Mouse (Mus musculus) frontal cortex, adult 2 months (tissue): ENCODE data around the gene Gm15013. TPM values are rescaled to one million over a fixed set of nuclear protein-coding genes. Genes with fewer than 3 reads are reported as not detected.
"Not testable (repeated sequence)": the region's sequence is repeated elsewhere in the genome, so short reads cannot be mapped to it uniquely, and the experiment has no call there.

Experiments used
- DNase-seq, 2 experiments: peaks; one replicate each; pipeline ENCODE4 v3.0.0; 2022; ENCODE audit warnings: low spot score in 1 of 2; ENCODE audit errors: extremely low spot score in 1 of 2
- polyA plus RNA-seq: library from polyadenylated mRNA; depleted of rRNA; stranded (reverse); fragments of >200 nt; gene quantifications from 2 replicates; pipeline ENCODE4 v1.2.3, GENCODE M21; 2012; rRNA removed

Gene Gm15013
- polyA plus RNA-seq = not detected in 2 replicates

GRCm38 (mm10) chrX:139714381-139714780 is at the start of gene Gm15013:
TSS of gene Gm15013 (minus strand) at chrX:139714481.
- DNase-seq = no peak

DNA sequence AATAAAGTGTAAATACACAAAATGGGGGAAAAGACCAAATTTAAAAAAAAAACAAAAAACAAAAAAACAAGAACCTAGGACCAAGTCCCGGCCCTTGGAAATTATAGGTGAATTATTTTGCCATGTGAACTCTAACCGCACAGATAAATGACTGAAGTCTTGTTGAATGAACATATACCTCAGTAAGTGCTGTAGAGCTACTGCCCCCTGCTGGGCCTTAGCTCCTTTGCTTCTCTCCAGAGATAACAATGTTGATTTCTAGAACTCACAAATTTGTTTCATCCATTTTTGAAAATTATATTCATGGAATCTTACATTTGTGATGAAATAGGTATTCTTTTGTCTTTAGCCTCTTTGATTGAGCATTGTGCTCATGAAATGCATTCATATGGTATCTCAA is 48.3 kb upstream of the Gm15013 start:
- peak in 1 of 2 experiments; percentile 60 for DNase-seq

DNA sequence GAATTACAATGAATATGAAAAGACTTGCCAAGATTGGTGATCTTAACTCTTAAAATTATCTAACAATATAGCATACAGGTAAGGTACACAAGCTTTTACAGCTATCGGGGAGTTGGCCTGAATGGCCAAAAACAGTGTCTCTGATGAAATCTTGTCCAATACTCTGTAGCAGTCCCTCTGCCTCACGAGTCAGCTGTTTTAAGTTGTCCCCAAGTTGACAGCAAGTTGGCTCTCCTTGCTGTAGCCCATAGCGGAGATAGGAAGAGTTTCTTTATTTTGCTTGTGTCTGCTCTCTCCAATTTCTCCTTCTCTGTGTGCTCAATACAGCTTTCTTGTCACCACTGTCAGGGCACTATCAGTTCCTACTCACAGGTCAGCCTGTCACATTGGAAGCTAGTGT is 44.4 kb upstream of the Gm15013 start:
- not testable (repeated sequence) for DNase-seq

GRCm38 (mm10) chrX:139751855-139752254 is 37.6 kb upstream of the Gm15013 start:
- DNase-seq = peak in 1 of 2 experiments; percentile 36

GRCm38 (mm10) chrX:139737066-139737465 is 22.8 kb upstream of the Gm15013 start:
- DNase-seq = no peak

DNA sequence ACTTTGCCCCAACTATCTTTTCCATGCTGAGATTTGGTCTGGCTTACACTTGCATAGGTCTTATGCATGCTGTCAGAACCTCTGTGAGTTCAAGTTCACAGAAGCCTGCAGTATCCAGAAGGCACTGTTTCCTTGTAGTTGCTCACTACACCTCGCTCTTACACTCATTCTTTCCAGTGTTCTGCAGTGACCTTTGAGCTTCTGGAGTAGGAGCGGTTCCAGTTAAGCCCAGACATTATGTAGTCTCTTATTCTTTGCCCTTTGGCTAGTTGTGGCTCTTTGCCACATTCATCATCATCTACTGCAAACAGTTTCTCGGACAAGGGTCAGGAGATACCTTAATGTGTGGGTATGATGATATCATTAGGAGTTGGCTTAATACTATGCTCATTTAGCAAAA is 16.3 kb upstream of the Gm15013 start:
- DNase-seq = no peak

DNA sequence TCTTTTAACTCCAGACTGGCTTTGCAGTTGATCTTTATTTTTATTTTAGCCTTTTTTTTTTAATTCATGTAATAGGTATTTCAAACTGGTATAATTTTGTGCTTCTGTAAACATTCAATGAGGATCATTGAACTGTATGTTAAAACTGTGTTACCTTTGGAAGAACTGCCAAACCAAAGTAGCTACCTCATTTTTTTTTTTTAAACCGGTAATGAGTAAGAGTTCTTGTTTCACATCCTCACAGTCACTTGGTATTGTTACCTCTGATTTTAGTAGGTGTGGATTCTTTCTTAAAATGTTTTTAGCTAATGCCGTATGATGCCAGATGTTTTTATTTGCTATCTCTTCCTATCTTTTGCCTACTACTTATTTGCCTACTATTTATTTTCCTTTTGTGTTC is 8.1 kb upstream of the Gm15013 start:
- no peak for DNase-seq

GRCm38 (mm10) chrX:139684775-139685695 is 29.2 kb downstream of the Gm15013 start, which contains the start of gene Tbc1d8b:
TSS of gene Tbc1d8b (plus strand) at chrX:139684996.
- peak; percentile 63 to 82 for DNase-seq

DNA sequence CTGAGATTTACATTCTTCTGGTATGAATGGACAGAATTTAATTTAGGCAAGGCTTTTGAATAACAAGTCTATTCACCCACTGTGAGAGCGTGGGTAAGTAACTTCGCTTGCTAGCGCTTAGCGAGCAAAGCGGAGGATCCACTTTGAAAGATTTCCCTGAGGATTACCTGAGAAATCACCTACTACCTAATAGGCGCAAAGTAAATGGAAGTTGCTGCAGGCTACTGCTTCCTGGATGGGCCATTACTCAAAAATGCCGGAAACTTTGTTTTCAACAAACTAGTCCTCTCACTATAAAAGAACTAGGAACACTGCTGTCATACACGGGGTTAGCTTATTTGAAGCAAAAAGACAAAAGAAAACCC is 29.9 kb downstream of the Gm15013 start:
- DNase-seq = no peak

DNA sequence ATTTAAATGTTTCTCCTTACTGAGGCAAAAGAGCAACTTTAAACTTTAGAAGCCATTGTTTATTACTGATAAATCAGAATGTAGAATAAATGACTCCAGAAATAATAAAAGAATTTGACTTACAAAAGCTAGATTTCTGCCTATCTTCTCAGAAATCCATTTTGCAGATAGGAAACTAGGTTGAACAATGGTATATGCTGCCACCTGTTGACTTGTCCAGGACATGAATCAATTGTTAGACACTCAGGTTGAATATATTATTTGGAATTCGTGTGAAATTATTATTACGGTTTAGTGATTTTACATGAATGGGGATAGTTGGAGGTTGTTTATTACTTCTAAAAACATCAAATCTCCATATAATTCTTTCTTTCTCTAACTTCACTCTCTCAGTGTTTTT is 48.5 kb downstream of the Gm15013 start:
- DNase-seq = peak in 1 of 2 experiments; percentile 16

Other genes starting within 250 kb of the Gm15013 start
- 0.23 and 0.42 TPM in 2 replicates for gene D330045A20Rik, start 234.1 kb downstream of the Gm15013 start, polyA plus RNA-seq
- gene Rnf128, start 151.2 kb downstream of the Gm15013 start, polyA plus RNA-seq = 11.3 and 11.9 TPM in 2 replicates
- gene Tbc1d8b, start 29.5 kb downstream of the Gm15013 start, polyA plus RNA-seq = 1.7 and 2.0 TPM in 2 replicates
- 0.24 and 0.46 TPM in 2 replicates for gene Ripply1, start 67.9 kb upstream of the Gm15013 start, polyA plus RNA-seq
- 0.06 and 0.20 TPM in 2 replicates for gene Cldn2, start 86.3 kb upstream of the Gm15013 start, polyA plus RNA-seq
- gene Morc4, start 157.2 kb upstream of the Gm15013 start, polyA plus RNA-seq = 5.1 and 6.2 TPM in 2 replicates